In genomic region chr7:29411216-29411816, GRCm38 (mm10) we compare ENCODE assay signal across 11 mouse cellular contexts.
DNase-seq lines count a peak whose midpoint lies in the region; ATAC-seq lines count a peak whose summit lies in the region.
"Had no signal": no experiment of that assay in that cellular context is flagged by ENCODE, and none has a peak within 500 bp of the region (broad histone marks: within the 10 kb centered on the region; RNA-seq: fewer than 3 reads in every experiment).

No protein-coding gene starts in this region.

- H3K27me3 ChIP-seq in forebrain, embryonic 13.5 days: no peaks in the 10 kb centered on the region
- H3K27me3 ChIP-seq in forebrain, embryonic 11.5 days (ENCODE audit: control insufficient read depth, insufficient read depth, low read length): no peaks in the 10 kb centered on the region
- H3K27me3 ChIP-seq in hindbrain, embryonic 11.5 days (ENCODE audit: control insufficient read depth, insufficient read depth, low read length): no peaks in the 10 kb centered on the region
- H3K27me3 ChIP-seq in stomach, embryonic 15.5 days (replicated peaks): no peaks in the 10 kb centered on the region
- H3K27me3 ChIP-seq: liver, embryonic 12.5 days had no signal

- no peaks in the 10 kb centered on the region for H3K9me3 ChIP-seq in forebrain, embryonic 13.5 days (replicated peaks)
- no peaks in the 10 kb centered on the region for H3K9me3 ChIP-seq in forebrain, embryonic 11.5 days (ENCODE audit: control insufficient read depth, low read length)
- H3K9me3 ChIP-seq in hindbrain, embryonic 11.5 days (ENCODE audit: control insufficient read depth, low read length): no peaks in the 10 kb centered on the region
- no peaks in the 10 kb centered on the region for H3K9me3 ChIP-seq in stomach, embryonic 15.5 days
- H3K9me3 ChIP-seq: liver, embryonic 12.5 days had no signal

- no peak overlapping the region; the same call in 1 of the 2 replicates for H3K9ac ChIP-seq in forebrain, embryonic 13.5 days
- no peak overlapping the region for H3K9ac ChIP-seq in forebrain, embryonic 11.5 days (ENCODE audit: low read length)
- H3K9ac ChIP-seq in hindbrain, embryonic 11.5 days (ENCODE audit: low read depth, low read length): no peak overlapping the region
- no peak overlapping the region for H3K9ac ChIP-seq in stomach, embryonic 15.5 days
- H3K9ac ChIP-seq: liver, embryonic 12.5 days had no signal

- no peaks in the 10 kb centered on the region for H3K36me3 ChIP-seq in forebrain, embryonic 13.5 days (ENCODE audit: poor library complexity, severe bottlenecking)
- H3K36me3 ChIP-seq in forebrain, embryonic 11.5 days (ENCODE audit: control insufficient read depth, insufficient read depth, low read length): no peaks in the 10 kb centered on the region
- H3K36me3 ChIP-seq in hindbrain, embryonic 11.5 days (ENCODE audit: control insufficient read depth, insufficient read depth, low read length): no peaks in the 10 kb centered on the region
- H3K36me3 ChIP-seq in stomach, embryonic 15.5 days: no peaks in the 10 kb centered on the region
- H3K36me3 ChIP-seq: liver, embryonic 12.5 days had no signal

- H3K4me3 ChIP-seq in forebrain, embryonic 13.5 days: no peak overlapping the region
- H3K4me3 ChIP-seq in forebrain, embryonic 11.5 days (ENCODE audit: low read depth, low read length): no peak overlapping the region
- H3K4me3 ChIP-seq in hindbrain, embryonic 11.5 days (ENCODE audit: low read depth, low read length): no peak overlapping the region
- no peak overlapping the region for H3K4me3 ChIP-seq in stomach, embryonic 15.5 days (replicated peaks)
- H3K4me3 ChIP-seq: liver, embryonic 12.5 days had no signal

- peaks cover 23% of the 10 kb centered on the region for H3K4me1 ChIP-seq in forebrain, embryonic 13.5 days
- H3K4me1 ChIP-seq in forebrain, embryonic 11.5 days (replicated peaks; ENCODE audit: control insufficient read depth, insufficient read depth, low read length): no peaks in the 10 kb centered on the region
- H3K4me1 ChIP-seq in hindbrain, embryonic 11.5 days (replicated peaks; ENCODE audit: control insufficient read depth, insufficient read depth, low read length): no peaks in the 10 kb centered on the region; the same call in 1 of the 2 replicates
- peaks cover 19% of the 10 kb centered on the region for H3K4me1 ChIP-seq in stomach, embryonic 15.5 days

- WGBS in forebrain, embryonic 13.5 days: 46% methylated on average over 4 of the region's 4 CpGs
- 55% methylated on average over 4 of the region's 4 CpGs for WGBS in forebrain, embryonic 11.5 days
- 55% methylated on average over 4 of the region's 4 CpGs for WGBS in hindbrain, embryonic 11.5 days
- WGBS in stomach, embryonic 15.5 days: 44% methylated on average over 4 of the region's 4 CpGs

- no peak overlapping the region for H3K27ac ChIP-seq in forebrain, embryonic 13.5 days
- H3K27ac ChIP-seq in forebrain, embryonic 11.5 days (ENCODE audit: low read depth, low read length): no peak overlapping the region
- no peak overlapping the region for H3K27ac ChIP-seq in hindbrain, embryonic 11.5 days (ENCODE audit: low read depth, low read length)
- peak overlapping the region; percentile 64 for H3K27ac ChIP-seq in stomach, embryonic 15.5 days
- H3K27ac ChIP-seq: liver, embryonic 12.5 days had no signal

- DNase-seq in forebrain, embryonic 11.5 days (ENCODE audit: low spot score): no peak
- DNase-seq in hindbrain, embryonic 11.5 days (ENCODE audit: low spot score): peak; percentile 25
- DNase-seq in lung, postnatal 4 days: peak; percentile 30 to 49
- DNase-seq in right cerebral cortex, postnatal 10 days (ENCODE audit: low spot score in 2 of 2): no peak
- no peak for DNase-seq in urinary bladder, postnatal 10 days (ENCODE audit: low spot score)
- DNase-seq: cerebellum, adult 18-20 months; gastrocnemius, postnatal 36 days had no signal

- 0 out of 2 replicates have a peak, but pooled peaks have one; percentile 10 for ATAC-seq in forebrain, embryonic 13.5 days
- no peak for ATAC-seq in forebrain, embryonic 11.5 days (replicated peaks; ENCODE audit: low FRiP score)
- ATAC-seq in hindbrain, embryonic 11.5 days (ENCODE audit: low FRiP score): peak; percentile 40; the same call in 1 of the 2 replicates
- ATAC-seq in stomach, embryonic 15.5 days (ENCODE audit: insufficient read depth, low FRiP score, low read depth): peak; percentile 64
- ATAC-seq in megakaryocyte progenitor cell, adult 5-6 weeks (replicated peaks; ENCODE audit: poor library complexity): no peak
- ATAC-seq: liver, embryonic 12.5 days had no signal

- H3K4me2 ChIP-seq in forebrain, embryonic 13.5 days: no peak overlapping the region
- no peak overlapping the region for H3K4me2 ChIP-seq in forebrain, embryonic 11.5 days (ENCODE audit: low read depth, low read length, severe bottlenecking)
- no peak overlapping the region for H3K4me2 ChIP-seq in hindbrain, embryonic 11.5 days (replicated peaks; ENCODE audit: low read depth, low read length)
- no peak overlapping the region for H3K4me2 ChIP-seq in stomach, embryonic 15.5 days
- H3K4me2 ChIP-seq: liver, embryonic 12.5 days had no signal

Comparison
In these comparisons a context has a peak if more than half of its experiments do, and no peak if none do; other contexts are left out.
1. ATAC-seq: peak in forebrain, embryonic 13.5 days (single experiment), hindbrain, embryonic 11.5 days (single experiment) and stomach, embryonic 15.5 days (single experiment); none in forebrain, embryonic 11.5 days (single experiment) and megakaryocyte progenitor cell, adult 5-6 weeks (single experiment).
2. DNase-seq: peak in hindbrain, embryonic 11.5 days (single experiment) and lung, postnatal 4 days (2 of 2); none in forebrain, embryonic 11.5 days (single experiment), right cerebral cortex, postnatal 10 days (0 of 2) and urinary bladder, postnatal 10 days (single experiment).